Mouse (Mus musculus): Measurements from ENCODE around the gene Olfr2.

- TF ChIP-seq CTCF (IDR thresholded peaks at IDR 0.05; ENCODE audit: extremely low read depth, insufficient read depth, low read length) (no peak), POLR2A (IDR thresholded peaks at IDR 0.05; ENCODE audit: extremely low read depth, insufficient read depth, low read length) (no peak)
Observed at GRCm38 (mm10) chr7:106948212-106948611, 57.7 kb downstream of the Olfr2 start, which contains the start of gene Olfr710.
